Mouse (Mus musculus) kidney, embryonic 15.5 days (tissue): ENCODE measurements around the gene Atp6v0b. TPM values are rescaled to one million over a fixed set of nuclear protein-coding genes. Genes with fewer than 3 reads are reported as not detected.

Experiments used
- ATAC-seq: fragments of 200-750 bp; cut with Nextera tagmentation; replicated peaks from 2 replicates; pipeline ENCODE4 v1.8.0; 2017; ENCODE audit warnings: moderate TSS enrichment; ENCODE audit not compliant: low FRiP score
- H3K27ac ChIP-seq: fragments of 300-500 bp; sonication (generic); 2 replicates; pipeline ENCODE4 v1.5.1; 2015; ENCODE audit warnings: mild to moderate bottlenecking, inconsistent platforms
- H3K27me3 ChIP-seq: fragments of 300-500 bp; sonication (generic); 2 replicates; pipeline ENCODE4 v1.6.1; 2015; ENCODE audit warnings: inconsistent platforms
- H3K36me3 ChIP-seq: fragments of 300-500 bp; sonication (generic); 2 replicates; pipeline ENCODE4 v1.6.1; 2015; ENCODE audit warnings: inconsistent platforms
- H3K4me1 ChIP-seq: fragments of 300-500 bp; sonication (generic); 2 replicates; pipeline ENCODE4 v1.6.1; 2015; ENCODE audit warnings: inconsistent platforms
- H3K4me2 ChIP-seq: fragments of 300-500 bp; sonication (generic); 2 replicates; pipeline ENCODE4 v1.6.1; 2015; ENCODE audit warnings: moderate library complexity, mild to moderate bottlenecking, inconsistent platforms
- H3K4me3 ChIP-seq: fragments of 300-500 bp; sonication (generic); replicated peaks from 2 replicates; pipeline ENCODE4 v1.5.1; 2015; ENCODE audit warnings: mild to moderate bottlenecking, inconsistent platforms
- H3K9ac ChIP-seq: fragments of 300-500 bp; sonication (generic); 2 replicates; pipeline ENCODE4 v1.6.1; 2015; ENCODE audit warnings: mild to moderate bottlenecking, inconsistent platforms
- H3K9me3 ChIP-seq: fragments of 300-500 bp; sonication (generic); replicated peaks from 2 replicates; pipeline ENCODE4 v1.6.1; 2016; ENCODE audit warnings: inconsistent platforms
- WGBS: fragments of 180-500 bp; shearing (Covaris S2); methylation state at CpG from one replicate; pipeline ENCODE4 v1.1.7; 2015; ENCODE audit warnings: mixed read lengths; 5-methylcytosine and 5-hydroxymethylcytosine counted together
- polyA plus RNA-seq: library from polyadenylated mRNA; unstranded; fragments of >200 nt; fragmentation: Nextera tagmentation; extraction: Ambion mirVana; gene quantifications from 2 replicates; pipeline ENCODE4 v1.2.1, GENCODE M21; 2015

Atp6v0b gene
- polyA plus RNA-seq, 1 experiment from 2014 or later, result 212 TPM

GRCm38 (mm10) chr4:117886644-117887043 is 489 bp downstream of the Atp6v0b start:
- Histone ChIP-seq H3K27ac (peak overlapping the region; percentile 68), H3K27me3 (no peaks in the 10 kb centered on the region), H3K4me2 (peak overlapping the region; percentile 94), H3K36me3 (peaks cover 37% of the 10 kb centered on the region), H3K9ac (peak overlapping the region; percentile 92), H3K4me3 (peak overlapping the region; percentile 99), H3K4me1 (peaks cover 53% of the 10 kb centered on the region), H3K9me3 (no peaks in the 10 kb centered on the region)
- WGBS, result 2% methylated on average over 24 of the region's 24 CpGs
- ATAC-seq, result peak; percentile 2; the same call in 1 of the 2 replicates

- Histone ChIP-seq H3K27me3 (no peaks in the 10 kb centered on the region), H3K9me3 (no peaks in the 10 kb centered on the region), H3K36me3 (peaks cover 42% of the 10 kb centered on the region), H3K27ac (no peak overlapping the region), H3K4me2 (peak overlapping the region; percentile 94), H3K4me1 (peaks cover 52% of the 10 kb centered on the region), H3K9ac (peak overlapping the region; percentile 92; the same call in 1 of the 2 replicates), H3K4me3 (peak overlapping the region; percentile 99)
- no peak for ATAC-seq
- WGBS, result 78% methylated on average over 9 of the region's 9 CpGs
Observed at GRCm38 (mm10) chr4:117885994-117886393, 1.1 kb downstream of the Atp6v0b start.

DNA sequence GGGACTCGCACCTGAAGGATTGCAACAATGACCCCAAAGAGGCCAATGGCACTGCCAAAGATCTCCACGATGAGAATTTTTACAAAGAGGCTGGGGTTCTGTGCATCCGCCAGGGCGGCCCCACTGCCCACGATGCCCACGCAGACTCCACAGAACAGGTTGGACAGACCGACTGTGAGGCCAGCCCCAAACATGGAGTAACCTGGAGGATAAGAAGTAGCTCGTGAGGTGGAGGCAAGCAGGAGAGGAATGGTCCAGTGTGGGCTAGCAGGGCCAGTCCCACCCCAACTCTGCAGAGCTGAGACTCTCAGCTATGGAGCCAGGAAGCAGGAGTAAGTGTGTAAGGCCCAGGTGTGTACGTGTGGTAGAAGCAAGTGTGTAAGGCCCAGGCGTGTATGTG is 2.0 kb downstream of the Atp6v0b start:
- no peaks in the 10 kb centered on the region for H3K9me3 ChIP-seq
- H3K4me1 ChIP-seq, result peaks cover 48% of the 10 kb centered on the region
- H3K27ac ChIP-seq, result no peak overlapping the region
- H3K27me3 ChIP-seq, result no peaks in the 10 kb centered on the region
- H3K4me2 ChIP-seq, result no peak overlapping the region
- ATAC-seq, result no peak
- H3K36me3 ChIP-seq, result peaks cover 44% of the 10 kb centered on the region
- 93% methylated on average over 10 of the region's 10 CpGs for WGBS
- no peak overlapping the region for H3K9ac ChIP-seq
- no peak overlapping the region for H3K4me3 ChIP-seq

DNA sequence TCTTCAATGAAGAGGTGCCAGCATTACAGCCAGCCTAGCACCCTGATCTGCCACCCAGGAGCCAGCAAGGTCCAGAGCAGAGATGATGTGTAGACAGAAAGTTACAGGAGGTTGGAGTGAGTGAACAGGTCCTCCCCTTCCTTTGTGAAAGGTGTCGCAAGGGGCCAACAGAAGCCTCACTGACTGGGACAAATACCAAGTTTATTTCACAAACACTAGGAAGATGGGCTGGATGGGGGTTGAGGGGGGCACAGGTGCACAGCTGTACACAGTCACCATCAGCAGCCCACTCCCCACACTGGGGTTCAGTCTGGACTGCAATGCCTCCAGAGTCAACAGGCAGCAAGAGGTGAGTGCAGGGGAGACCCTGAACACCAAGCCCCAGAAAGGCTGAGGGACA is 3.0 kb downstream of the Atp6v0b start:
- no peak for ATAC-seq
- H3K4me2 ChIP-seq, result peak overlapping the region; percentile 84
- peaks cover 42% of the 10 kb centered on the region for H3K36me3 ChIP-seq
- no peak overlapping the region for H3K27ac ChIP-seq
- H3K4me3 ChIP-seq, result peak overlapping the region; percentile 80
- no peaks in the 10 kb centered on the region for H3K27me3 ChIP-seq
- WGBS, result 100% methylated on average over 1 of the region's 1 CpGs
- peaks cover 48% of the 10 kb centered on the region for H3K4me1 ChIP-seq
- no peaks in the 10 kb centered on the region for H3K9me3 ChIP-seq
- H3K9ac ChIP-seq, result 0 out of 2 replicates have a peak overlapping the region, but pooled peaks have one; percentile 86

DNA sequence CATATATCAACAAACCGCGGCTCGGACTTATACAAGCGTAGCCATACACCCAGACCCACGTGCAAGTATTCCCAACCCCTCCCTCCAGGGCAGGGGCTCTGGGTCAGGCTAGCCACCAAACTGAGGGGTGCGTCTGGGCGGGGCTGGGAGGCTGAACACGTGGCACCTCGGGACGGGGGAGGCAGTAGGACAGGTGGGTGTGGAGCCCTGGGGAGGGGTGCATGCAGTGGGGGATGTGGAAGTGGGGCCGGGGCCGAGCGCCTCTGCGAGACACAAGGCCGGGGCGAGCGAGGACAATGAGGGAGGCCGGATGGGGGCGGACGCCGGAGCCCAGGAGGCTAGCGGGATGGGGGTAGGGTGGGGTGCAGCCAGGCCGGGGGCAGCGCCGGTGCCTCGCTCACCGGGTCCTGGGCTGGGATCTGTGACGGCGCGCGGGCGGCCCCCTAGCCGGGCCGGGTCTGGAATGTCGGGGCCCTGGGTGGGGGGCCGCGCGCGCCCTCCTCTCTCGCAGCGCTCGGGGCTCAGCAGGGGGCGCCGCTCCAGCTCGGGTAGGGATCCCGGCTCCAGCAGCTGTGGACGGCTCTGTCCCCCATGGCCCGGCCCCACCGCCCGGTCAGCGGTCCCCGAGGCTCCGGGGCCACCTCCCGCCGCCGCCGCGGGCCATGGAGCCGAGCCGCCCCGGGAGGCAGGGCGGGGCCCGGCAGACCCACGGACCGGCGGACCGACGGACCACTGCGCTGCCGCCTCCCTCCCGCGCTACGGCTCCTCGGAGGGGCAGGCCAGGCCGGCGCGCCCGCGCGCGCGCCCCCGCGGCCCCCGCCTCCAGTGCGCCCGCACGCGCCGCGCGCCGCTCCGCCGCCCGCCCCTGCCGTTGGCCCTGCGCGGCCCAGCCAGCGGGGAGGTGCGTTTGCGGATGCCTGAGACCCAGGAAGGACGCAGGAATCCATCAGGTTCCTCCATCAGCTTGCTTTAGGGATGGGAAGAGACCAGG is 4.1 kb downstream of the Atp6v0b start, which contains the start of gene B4galt2:
Gene B4galt2 (minus strand): TSS at position 787 of the 991 bp plus-strand sequence.
- Histone ChIP-seq H3K4me3 (peak within 1 kb of the TSS; percentile 80), H3K27ac (peak within 1 kb of the TSS; percentile 71), H3K9ac (peak within 1 kb of the TSS; percentile 86), H3K36me3 (peaks cover 49% of the 10 kb centered on the region), H3K4me1 (peaks cover 54% of the 10 kb centered on the region), H3K27me3 (no peaks in the 10 kb centered on the region), H3K4me2 (peak within 1 kb of the TSS; percentile 84), H3K9me3 (no peaks in the 10 kb centered on the region)
- ATAC-seq, result peak; percentile 41
- WGBS, result under 1% methylated on average over 94 of the region's 103 CpGs

- Histone ChIP-seq H3K4me2 (no peak overlapping the region), H3K36me3 (peaks cover 70% of the 10 kb centered on the region), H3K9me3 (no peaks in the 10 kb centered on the region), H3K4me1 (peaks cover 23% of the 10 kb centered on the region), H3K27me3 (no peaks in the 10 kb centered on the region), H3K27ac (no peak overlapping the region), H3K9ac (no peak overlapping the region), H3K4me3 (no peak overlapping the region)
- 59% methylated on average over 5 of the region's 5 CpGs for WGBS
- no peak for ATAC-seq
Observed at GRCm38 (mm10) chr4:117878703-117879102, 8.4 kb downstream of the Atp6v0b start.

DNA sequence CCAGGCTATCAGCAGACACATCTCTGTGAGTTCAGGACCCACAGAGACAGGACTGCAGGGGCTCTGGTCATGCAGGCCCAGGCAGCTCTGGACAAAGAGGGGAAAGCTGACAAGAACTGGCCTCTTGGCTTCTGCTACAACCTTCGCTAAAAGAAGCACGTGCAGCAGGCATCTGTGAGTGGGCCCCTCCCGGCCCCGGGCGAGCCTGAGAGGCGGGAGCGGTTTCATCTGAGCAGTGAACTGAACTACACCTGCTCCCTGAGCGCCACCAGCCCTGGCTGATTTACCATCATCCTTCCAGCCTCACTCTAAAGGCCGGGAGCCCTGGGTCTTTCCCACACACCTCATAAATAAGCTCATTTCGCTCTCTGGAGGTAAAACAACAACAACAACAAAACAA is 8.8 kb downstream of the Atp6v0b start:
- WGBS, result 48% methylated on average over 10 of the region's 10 CpGs
- Histone ChIP-seq H3K4me1 (peaks cover 20% of the 10 kb centered on the region), H3K9me3 (no peaks in the 10 kb centered on the region), H3K27ac (no peak overlapping the region), H3K27me3 (no peaks in the 10 kb centered on the region), H3K4me3 (no peak overlapping the region), H3K36me3 (peaks cover 74% of the 10 kb centered on the region), H3K4me2 (no peak overlapping the region), H3K9ac (no peak overlapping the region)
- ATAC-seq, result no peak

- ATAC-seq, result no peak
- 84% methylated on average over 9 of the region's 9 CpGs for WGBS
Observed at GRCm38 (mm10) chr4:117873615-117874014, 13.5 kb downstream of the Atp6v0b start.

GRCm38 (mm10) chr4:117872471-117872886 is 14.7 kb downstream of the Atp6v0b start, which contains the start of gene Ccdc24:
TSS of gene Ccdc24 (minus strand) at chr4:117872557.
- peak; percentile 54 for ATAC-seq
- Histone ChIP-seq H3K27ac (peak within 1 kb of the TSS; percentile 1; the same call in 1 of the 2 replicates), H3K9me3 (no peaks in the 10 kb centered on the region), H3K27me3 (no peaks in the 10 kb centered on the region; the same call in 1 of the 2 replicates), H3K9ac (peak within 1 kb of the TSS; percentile 29), H3K36me3 (peaks cover 40% of the 10 kb centered on the region), H3K4me2 (peak within 1 kb of the TSS; percentile 64), H3K4me1 (peaks cover 26% of the 10 kb centered on the region), H3K4me3 (peak within 1 kb of the TSS; percentile 27)
- WGBS, result 4% methylated on average over 14 of the region's 14 CpGs

More at GRCm38 (mm10) chr4:117873615-117874014, 13.5 kb downstream of the Atp6v0b start:
- Histone ChIP-seq H3K9me3 (no peaks in the 10 kb centered on the region), H3K27me3 (no peaks in the 10 kb centered on the region), H3K4me1 (peaks cover 20% of the 10 kb centered on the region), H3K36me3 (peaks cover 51% of the 10 kb centered on the region), H3K27ac (no peak overlapping the region), H3K4me2 (no peak overlapping the region), H3K9ac (no peak overlapping the region), H3K4me3 (no peak overlapping the region)

DNA sequence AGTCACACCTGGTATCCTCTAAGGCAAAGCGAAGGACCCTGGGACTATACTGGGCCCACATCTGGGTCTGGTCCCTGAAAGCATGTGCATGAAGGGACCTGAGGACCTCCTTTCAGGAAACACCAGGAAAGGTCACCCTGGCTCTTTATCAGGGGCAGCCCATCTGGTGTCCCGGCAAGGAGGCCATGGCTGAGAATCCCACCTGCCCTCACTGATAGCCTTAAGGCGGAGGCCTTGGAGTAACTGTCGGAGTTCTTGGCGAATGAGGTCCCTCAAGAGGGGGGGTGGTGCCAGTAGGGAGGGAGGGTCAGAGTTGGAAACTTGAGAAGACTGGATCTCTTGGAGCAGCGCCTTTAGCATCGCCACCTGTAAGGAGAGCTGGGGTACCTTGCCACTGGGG is 15.3 kb downstream of the Atp6v0b start:
- Histone ChIP-seq H3K4me3 (no peak overlapping the region), H3K27ac (no peak overlapping the region), H3K9me3 (no peaks in the 10 kb centered on the region), H3K4me2 (peak overlapping the region; percentile 64), H3K36me3 (peaks cover 33% of the 10 kb centered on the region), H3K9ac (no peak overlapping the region), H3K27me3 (no peaks in the 10 kb centered on the region; the same call in 1 of the 2 replicates), H3K4me1 (peaks cover 33% of the 10 kb centered on the region)
- WGBS, result 48% methylated on average over 7 of the region's 7 CpGs
- ATAC-seq, result 0 out of 2 replicates have a peak, but pooled peaks have one; percentile 6

DNA sequence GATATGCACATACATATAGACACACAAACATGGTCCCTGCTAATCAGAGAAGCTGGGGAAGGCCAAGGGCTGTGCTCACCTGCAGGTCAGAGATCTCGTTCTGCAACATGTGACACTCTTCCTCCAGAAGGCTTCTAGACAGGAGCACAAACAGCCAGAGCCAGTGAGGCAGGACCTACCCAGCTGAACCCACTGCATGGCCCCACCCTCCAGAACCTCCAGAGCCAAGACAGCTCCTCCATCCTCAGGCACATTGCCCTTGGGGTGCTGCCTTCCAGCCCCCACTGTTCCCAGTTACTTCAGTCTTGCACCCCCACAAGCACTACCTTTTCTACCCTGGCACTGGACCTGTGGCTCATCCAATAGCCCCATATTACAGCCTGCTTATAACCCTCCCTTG is 16.7 kb downstream of the Atp6v0b start:
- no peak overlapping the region for H3K27ac ChIP-seq
- no peaks in the 10 kb centered on the region for H3K9me3 ChIP-seq
- H3K36me3 ChIP-seq, result peaks cover 21% of the 10 kb centered on the region
- no peak for ATAC-seq
- no peaks in the 10 kb centered on the region; the same call in 1 of the 2 replicates for H3K27me3 ChIP-seq
- 38% methylated on average over 1 of the region's 1 CpGs for WGBS
- H3K9ac ChIP-seq, result no peak overlapping the region
- H3K4me2 ChIP-seq, result no peak overlapping the region
- H3K4me3 ChIP-seq, result no peak overlapping the region
- peaks cover 46% of the 10 kb centered on the region for H3K4me1 ChIP-seq

- no peaks in the 10 kb centered on the region; the same call in 1 of the 2 replicates for H3K27me3 ChIP-seq
- no peak overlapping the region for H3K9ac ChIP-seq
- H3K27ac ChIP-seq, result no peak overlapping the region
- H3K4me3 ChIP-seq, result no peak overlapping the region
- no peak overlapping the region for H3K4me2 ChIP-seq
- WGBS, result 74% methylated on average over 9 of the region's 9 CpGs
- ATAC-seq, result no peak
- H3K36me3 ChIP-seq, result peaks cover 11% of the 10 kb centered on the region
- H3K9me3 ChIP-seq, result no peaks in the 10 kb centered on the region
- H3K4me1 ChIP-seq, result peaks cover 46% of the 10 kb centered on the region
Observed at GRCm38 (mm10) chr4:117869317-117869716, 17.8 kb downstream of the Atp6v0b start.
